Mouse (Mus musculus) thymus, postnatal 10 days (tissue): ENCODE measurements around the gene Dnajb13.
"Not testable (repeated sequence)": the region's sequence is repeated elsewhere in the genome, so short reads cannot be mapped to it uniquely, and the experiment has no call there.

Source experiments
- DNase-seq, 2 experiments: peaks; one replicate each; pipeline ENCODE4 v3.0.0; 2021; ENCODE audit warnings: low spot score in 2 of 2

Gene Dnajb13

DNA sequence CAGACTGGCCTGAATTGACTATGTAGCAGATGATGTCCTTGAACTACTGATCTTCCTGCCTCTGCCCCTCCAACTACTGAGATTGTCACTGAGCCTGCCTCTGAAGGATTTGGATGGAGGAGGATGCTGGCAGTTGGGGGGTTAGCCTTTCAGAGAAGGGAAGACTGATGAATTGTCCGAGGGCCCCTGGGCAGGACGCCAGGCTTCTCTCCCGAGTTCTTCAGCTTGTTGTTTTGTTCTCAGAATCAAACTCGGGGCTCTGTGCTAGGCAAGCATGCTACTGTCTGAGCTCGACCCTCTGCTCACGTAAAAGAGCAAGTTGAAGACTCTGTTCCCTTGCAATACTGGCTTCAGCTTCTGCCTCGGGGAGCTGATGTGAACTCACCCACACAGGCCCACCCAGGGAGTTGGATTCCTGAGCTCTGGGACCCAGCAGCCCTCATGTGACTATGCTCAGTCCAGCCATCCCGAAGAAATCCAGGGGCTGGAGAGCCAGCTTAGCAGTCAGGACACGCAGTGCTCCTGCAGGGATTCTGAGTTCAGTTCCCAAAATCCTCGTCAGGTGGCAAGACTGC, 26.2 kb downstream of the Dnajb13 start:
- DNase-seq: no peak

DNA sequence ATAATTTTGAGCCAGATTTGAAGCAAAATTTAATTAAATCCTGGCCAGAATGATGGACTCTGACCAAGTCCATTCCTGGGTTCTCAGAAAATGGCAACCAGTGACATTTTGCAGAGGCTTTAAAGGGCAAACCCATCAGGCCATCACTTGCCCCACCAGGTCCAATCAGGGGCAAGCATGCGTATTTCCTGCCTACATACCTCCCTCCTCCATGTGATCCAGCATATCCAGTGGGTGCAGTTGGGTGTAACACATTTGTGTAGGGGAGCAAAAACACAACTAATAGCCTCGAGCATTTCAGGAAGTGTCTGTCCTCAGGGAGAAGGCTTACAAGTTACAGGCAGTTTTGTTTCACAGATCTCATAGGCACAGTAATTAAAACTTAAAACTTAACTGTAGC, 27.5 kb downstream of the Dnajb13 start:
- no peak for DNase-seq

- DNase-seq: no peak
Measured at GRCm38 (mm10) chr7:100484493-100484892, 30.3 kb downstream of the Dnajb13 start.

DNA sequence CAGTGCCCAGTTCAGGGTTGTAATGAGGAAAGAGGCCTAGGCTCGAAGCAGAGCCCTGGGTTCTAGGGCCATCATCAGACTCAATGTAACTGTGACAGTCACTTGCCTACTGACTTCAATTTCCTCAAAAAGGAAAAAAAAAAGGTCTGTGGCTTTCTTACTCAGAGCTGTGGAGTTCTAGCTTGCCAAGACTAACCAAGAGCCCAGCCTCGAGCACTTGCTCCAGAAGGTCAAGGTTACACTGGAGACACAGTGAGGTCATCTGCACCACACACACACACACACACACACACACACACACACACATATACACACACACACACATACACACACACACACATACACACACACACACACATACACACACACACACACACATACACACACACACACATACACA, 32.7 kb downstream of the Dnajb13 start:
- DNase-seq: not testable (repeated sequence)

GRCm38 (mm10) chr7:100480175-100480574, 34.6 kb downstream of the Dnajb13 start:
- DNase-seq: no peak

DNA sequence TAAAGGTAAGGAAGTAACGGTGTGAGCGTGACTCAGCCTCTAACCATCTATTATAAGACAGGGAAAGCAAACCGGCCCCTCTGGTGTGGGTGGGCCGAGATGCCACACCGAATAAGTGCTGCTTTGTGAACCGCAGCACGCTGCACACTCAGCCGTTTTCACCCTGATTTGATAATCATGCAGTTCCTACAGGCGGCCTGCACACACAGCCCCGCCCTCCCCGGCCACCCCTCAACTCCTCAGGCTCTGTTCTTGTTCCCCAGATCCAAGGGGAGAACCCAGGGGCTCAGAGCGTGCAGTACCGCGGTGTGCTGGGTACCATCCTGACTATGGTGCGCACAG, 35.0 kb downstream of the Dnajb13 start:
- DNase-seq: no peak

- DNase-seq: no peak
Measured at GRCm38 (mm10) chr7:100479100-100479822, 35.5 kb downstream of the Dnajb13 start.

DNA sequence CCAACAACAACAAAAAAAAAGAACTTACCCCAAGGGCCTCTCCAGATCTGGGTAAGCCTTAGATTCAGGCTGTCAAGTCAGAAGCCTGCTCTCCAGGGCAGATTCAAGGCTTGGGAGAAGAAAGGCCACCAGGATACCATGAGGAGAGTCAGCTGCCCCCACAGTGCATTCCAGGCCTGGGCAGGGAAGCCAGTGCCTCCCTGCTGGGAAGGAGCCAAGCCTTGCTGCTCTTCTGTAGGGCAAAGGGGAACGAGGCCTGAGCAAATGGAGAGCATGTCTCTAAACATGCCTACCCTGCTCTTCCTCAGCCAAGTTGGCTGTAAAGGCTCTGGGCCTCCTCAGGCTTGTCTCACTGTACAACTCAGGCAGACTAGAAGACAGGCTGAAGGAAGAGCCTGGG, 40.1 kb downstream of the Dnajb13 start:
- no peak for DNase-seq

GRCm38 (mm10) chr7:100473846-100474454, 40.8 kb downstream of the Dnajb13 start:
- no peak for DNase-seq

- no peak for DNase-seq
Measured at GRCm38 (mm10) chr7:100472777-100473176, 42.0 kb downstream of the Dnajb13 start, which contains the start of gene Ucp3. Ucp3 (plus strand) TSS chr7:100472990.

- DNase-seq: no peak
Measured at GRCm38 (mm10) chr7:100471407-100471797, 43.4 kb downstream of the Dnajb13 start.

DNA sequence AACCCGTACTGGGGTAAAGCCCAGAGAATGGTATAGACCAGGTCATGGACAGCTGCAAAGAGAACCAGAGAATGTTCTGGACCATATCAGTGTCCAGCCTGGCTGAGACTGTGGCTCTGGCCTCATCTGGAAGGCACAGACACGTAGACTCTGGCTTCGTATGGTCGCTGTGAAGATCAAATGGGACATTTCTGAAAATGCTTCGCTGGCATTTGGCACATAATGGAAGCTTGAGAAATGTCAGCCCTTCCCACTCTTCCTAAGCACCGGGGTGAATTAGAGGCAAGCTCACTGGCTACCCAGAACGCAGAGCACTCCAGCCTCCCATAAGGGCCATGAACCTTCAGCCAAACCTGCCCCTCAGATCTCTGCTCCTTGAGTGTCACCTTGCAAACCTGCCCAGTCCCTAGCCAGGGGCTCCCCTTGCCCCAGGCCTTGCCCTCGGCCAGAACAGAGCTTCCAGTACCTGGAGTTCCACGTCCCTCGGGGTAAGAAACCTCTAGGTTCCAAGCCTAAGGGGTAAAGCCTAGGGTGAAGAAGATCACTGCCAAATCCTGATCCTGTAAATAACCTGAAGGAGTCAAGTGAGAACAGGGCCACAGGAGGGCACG, 43.9 kb downstream of the Dnajb13 start:
- DNase-seq: no peak

- DNase-seq: no peak
Measured at GRCm38 (mm10) chr7:100469502-100469901, 45.3 kb downstream of the Dnajb13 start.

- DNase-seq: no peak
Measured at GRCm38 (mm10) chr7:100468761-100469160, 46.0 kb downstream of the Dnajb13 start.

DNA sequence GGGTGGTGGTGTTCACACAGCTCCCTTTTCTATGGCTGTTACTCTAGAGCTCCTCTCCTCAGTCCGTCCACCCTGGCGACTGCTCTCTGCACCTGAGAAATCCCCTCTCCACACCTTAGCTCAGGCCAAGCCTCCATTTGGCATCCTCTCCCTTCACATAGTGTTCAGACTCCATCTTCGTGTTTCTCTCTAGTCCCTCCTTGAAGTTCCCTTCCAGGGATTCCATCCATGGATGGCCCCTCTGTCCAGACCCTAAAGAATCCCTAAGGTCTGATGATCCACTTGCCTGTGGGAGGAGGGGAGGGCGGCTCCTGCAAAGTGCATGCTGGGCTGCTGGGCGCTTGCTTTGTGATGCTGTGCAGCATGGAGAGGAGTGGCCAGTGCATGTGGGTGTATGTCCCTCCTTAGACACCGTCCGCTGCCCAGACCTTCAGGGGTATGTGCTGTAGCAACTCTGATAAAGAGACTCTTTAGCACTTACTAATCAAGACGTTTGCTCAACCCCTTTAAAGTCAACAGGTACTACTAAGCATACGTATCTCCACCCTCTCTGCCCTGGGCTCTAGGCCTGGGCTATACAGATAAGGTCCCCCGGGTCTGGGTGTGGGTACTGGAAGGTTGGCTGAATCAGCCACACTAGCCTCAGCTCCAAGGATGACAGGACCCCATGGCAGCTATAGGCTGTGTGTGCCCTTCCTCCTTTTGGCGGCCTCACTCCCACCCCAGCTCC, 47.8 kb downstream of the Dnajb13 start:
- DNase-seq: no peak

- DNase-seq: no peak
Measured at GRCm38 (mm10) chr7:100465656-100466309, 49.0 kb downstream of the Dnajb13 start.

- DNase-seq: no peak
Measured at GRCm38 (mm10) chr7:100465248-100465647, 49.5 kb downstream of the Dnajb13 start.

- no peak for DNase-seq
Measured at GRCm38 (mm10) chr7:100464248-100464647, 50.5 kb downstream of the Dnajb13 start.

GRCm38 (mm10) chr7:100463757-100464156, 51.0 kb downstream of the Dnajb13 start:
- DNase-seq: no peak

DNA sequence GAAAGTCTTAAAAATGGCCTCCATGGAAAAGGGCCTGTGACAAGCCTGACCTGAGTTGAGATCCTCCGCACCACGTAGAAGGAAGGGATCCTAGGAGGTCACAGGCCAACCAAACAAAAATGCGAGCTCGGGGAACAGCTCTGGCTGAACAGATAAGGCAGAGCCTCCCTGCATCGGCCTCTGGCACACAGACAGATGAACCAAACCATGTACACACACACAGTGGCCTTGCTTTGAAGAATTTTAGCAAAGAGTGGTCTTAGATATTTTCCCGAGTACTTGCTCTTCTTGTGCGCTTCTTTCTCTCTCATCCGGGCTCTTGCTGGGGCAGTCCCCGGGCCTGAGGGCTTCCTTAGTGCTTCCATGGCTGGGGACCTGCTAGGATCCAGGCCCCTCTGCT, 51.6 kb downstream of the Dnajb13 start:
- DNase-seq: no peak

DNA sequence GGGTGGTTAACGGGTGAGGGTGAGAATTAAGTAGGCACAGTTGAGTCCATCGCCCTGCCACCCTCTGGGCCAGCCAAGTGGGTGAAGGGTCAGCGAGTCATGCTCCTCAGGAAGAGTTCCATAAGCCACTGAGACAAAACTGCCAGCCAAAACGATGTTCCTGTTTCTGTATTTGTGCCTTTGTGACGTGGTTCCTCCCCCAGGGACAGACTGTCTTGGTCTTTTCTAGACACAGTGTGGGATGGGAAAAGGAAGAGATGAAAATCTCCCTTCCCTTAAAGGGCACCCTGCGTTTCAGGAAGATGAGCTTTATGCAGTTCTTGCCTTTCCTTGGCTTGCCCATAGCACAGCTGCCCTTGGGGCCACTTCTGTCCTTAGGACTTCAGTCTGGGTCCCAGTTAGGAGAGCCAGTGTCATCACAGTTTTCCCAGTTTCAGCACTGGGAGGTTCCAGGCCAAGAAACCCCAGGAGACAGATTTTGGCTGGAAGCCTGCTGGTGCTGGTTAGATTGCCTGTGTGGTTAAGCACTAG, 53.1 kb downstream of the Dnajb13 start:
- no peak for DNase-seq
